Mouse (Mus musculus) megakaryocyte, adult 5-6 weeks (primary cell): ENCODE data around the gene Dnajb9. TPM values are rescaled to one million over a fixed set of nuclear protein-coding genes. Genes with fewer than 3 reads are reported as not detected.

Experiments used
- total RNA-seq, 2 experiments: library from RNA; stranded (forward) in 1 of 2; stranded (reverse) in 1 of 2; fragments of 153-499, 151-499 nt in 1 of 2; fragments of 221-1000, 200-1000 nt in 1 of 2; gene quantifications; 2 replicates each; pipeline versions ENCODE4 v1.2.3 to v1.2.4; 2015 to 2017

The Dnajb9 gene
- total RNA-seq, 2 experiments from 2014 or later, result 45.4 to 74.8 TPM

Other genes starting within 250 kb of the Dnajb9 start
- 49.2 and 52.5 TPM in 2 replicates for gene Pnpla8, start 11.0 kb upstream of the Dnajb9 start, total RNA-seq (2015)
- 39.6 and 48.4 TPM in 2 replicates for gene Pnpla8, start 11.0 kb upstream of the Dnajb9 start, total RNA-seq (2017)
- not detected in 2 replicates for gene Nrcam, start 118.6 kb upstream of the Dnajb9 start, total RNA-seq (2015)
- not detected in 2 replicates for gene Nrcam, start 118.6 kb upstream of the Dnajb9 start, total RNA-seq (2017)